Mouse (Mus musculus): ENCODE measurements around the gene Iffo2. TPM values are rescaled to one million over a fixed set of nuclear protein-coding genes. Genes with fewer than 3 reads are reported as not detected.

Gene Iffo2
- polyA plus RNA-seq, 1 experiment from 2014 or later: 4.4 TPM

- H3K36me3 ChIP-seq (ENCODE audit: control insufficient read depth, insufficient read depth, low read length): peaks cover 70% of the 10 kb centered on the region
- H3K4me1 ChIP-seq (ENCODE audit: control insufficient read depth in 2 of 2, insufficient read depth in 2 of 2, low read length in 2 of 2): peaks cover 3 to 9% of the 10 kb centered on the region in 2 experiments; a peak in 3 of 4 replicates
- no peak overlapping the region for H3K4me3 ChIP-seq (ENCODE audit: control insufficient read depth in 1 of 2, insufficient read depth in 1 of 2, low read depth in 1 of 2, low read length in 2 of 2)
- no peak for ATAC-seq (ENCODE audit: insufficient number of reproducible peaks, insufficient read depth, low FRiP score, low read depth)
- H3K4me2 ChIP-seq (ENCODE audit: low read length): peak overlapping the region; percentile 13; the same call in 1 of the 2 replicates
- 0 out of 2 replicates have a peak, but pooled peaks cover 5% of the 10 kb centered on the region for H3K9me3 ChIP-seq (ENCODE audit: control insufficient read depth, low read length)
- WGBS: 68% methylated on average over 6 of the region's 6 CpGs
- H3K27ac ChIP-seq (replicated peaks in 1 of 2; ENCODE audit: control insufficient read depth in 1 of 2, insufficient read depth in 1 of 2, low read depth in 2 of 2, low read length in 2 of 2): peak overlapping the region; percentile 14 to 69; a peak in 3 of 4 replicates
- H3K9ac ChIP-seq (ENCODE audit: low read length): no peak overlapping the region
- H3K27me3 ChIP-seq (ENCODE audit: control insufficient read depth, insufficient read depth, low read length): no peaks in the 10 kb centered on the region
Observed at GRCm38 (mm10) chr4:139610954-139611353, 80.6 kb downstream of the Iffo2 start.

GRCm38 (mm10) chr4:139611542-139611953, 81.2 kb downstream of the Iffo2 start:
- peaks cover 65% of the 10 kb centered on the region for H3K36me3 ChIP-seq (ENCODE audit: control insufficient read depth, insufficient read depth, low read length)
- WGBS: 3% methylated on average over 10 of the region's 10 CpGs
- no peaks in the 10 kb centered on the region for H3K27me3 ChIP-seq (ENCODE audit: control insufficient read depth, insufficient read depth, low read length)
- peak overlapping the region; percentile 55 for H3K4me2 ChIP-seq (ENCODE audit: low read length)
- ATAC-seq (ENCODE audit: insufficient number of reproducible peaks, insufficient read depth, low FRiP score, low read depth): peak; percentile 78
- peaks cover 4 to 11% of the 10 kb centered on the region in 2 experiments; a peak in 3 of 4 replicates for H3K4me1 ChIP-seq (ENCODE audit: control insufficient read depth in 2 of 2, insufficient read depth in 2 of 2, low read length in 2 of 2)
- peak overlapping the region in 1 of 2 experiments; percentile 69; a peak in 1 of 4 replicates for H3K27ac ChIP-seq (replicated peaks in 1 of 2; ENCODE audit: control insufficient read depth in 1 of 2, insufficient read depth in 1 of 2, low read depth in 2 of 2, low read length in 2 of 2)
- no peak overlapping the region for H3K4me3 ChIP-seq (ENCODE audit: control insufficient read depth in 1 of 2, insufficient read depth in 1 of 2, low read depth in 1 of 2, low read length in 2 of 2)
- 0 out of 2 replicates have a peak, but pooled peaks cover 5% of the 10 kb centered on the region for H3K9me3 ChIP-seq (ENCODE audit: control insufficient read depth, low read length)
- no peak overlapping the region for H3K9ac ChIP-seq (ENCODE audit: low read length)

- Histone ChIP-seq H3K36me3 (ENCODE audit: control insufficient read depth, insufficient read depth, low read length) (peaks cover 45% of the 10 kb centered on the region), H3K4me1 (ENCODE audit: control insufficient read depth in 2 of 2, insufficient read depth in 2 of 2, low read length in 2 of 2) (peaks cover 6 to 11% of the 10 kb centered on the region in 2 experiments; a peak in 3 of 4 replicates), H3K4me3 (ENCODE audit: control insufficient read depth in 1 of 2, insufficient read depth in 1 of 2, low read depth in 1 of 2, low read length in 2 of 2) (no peak overlapping the region), H3K4me2 (ENCODE audit: low read length) (no peak overlapping the region), H3K9me3 (ENCODE audit: control insufficient read depth, low read length) (0 out of 2 replicates have a peak, but pooled peaks cover 5% of the 10 kb centered on the region), H3K9ac (ENCODE audit: low read length) (no peak overlapping the region), H3K27ac (replicated peaks in 1 of 2; ENCODE audit: control insufficient read depth in 1 of 2, insufficient read depth in 1 of 2, low read depth in 2 of 2, low read length in 2 of 2) (no peak overlapping the region), H3K27me3 (ENCODE audit: control insufficient read depth, insufficient read depth, low read length) (no peaks in the 10 kb centered on the region)
- 89% methylated on average over 21 of the region's 21 CpGs for WGBS
- ATAC-seq (ENCODE audit: insufficient number of reproducible peaks, insufficient read depth, low FRiP score, low read depth): no peak
Observed at GRCm38 (mm10) chr4:139614524-139615260, 84.3 kb downstream of the Iffo2 start.

GRCm38 (mm10) chr4:139616276-139617000, 86.1 kb downstream of the Iffo2 start:
- peak; percentile 66; the same call in 1 of the 2 replicates for ATAC-seq (ENCODE audit: insufficient number of reproducible peaks, insufficient read depth, low FRiP score, low read depth)
- peaks cover 5 to 6% of the 10 kb centered on the region in 2 experiments; a peak in 1 of 4 replicates for H3K4me1 ChIP-seq (ENCODE audit: control insufficient read depth in 2 of 2, insufficient read depth in 2 of 2, low read length in 2 of 2)
- H3K36me3 ChIP-seq (ENCODE audit: control insufficient read depth, insufficient read depth, low read length): peaks cover 37% of the 10 kb centered on the region
- 0 out of 2 replicates have a peak, but pooled peaks cover 5% of the 10 kb centered on the region for H3K9me3 ChIP-seq (ENCODE audit: control insufficient read depth, low read length)
- H3K27ac ChIP-seq (replicated peaks in 1 of 2; ENCODE audit: control insufficient read depth in 1 of 2, insufficient read depth in 1 of 2, low read depth in 2 of 2, low read length in 2 of 2): peak overlapping the region; percentile 46 to 61
- H3K9ac ChIP-seq (ENCODE audit: low read length): peak overlapping the region; percentile 61
- H3K4me2 ChIP-seq (ENCODE audit: low read length): peak overlapping the region; percentile 56
- H3K27me3 ChIP-seq (ENCODE audit: control insufficient read depth, insufficient read depth, low read length): no peaks in the 10 kb centered on the region
- WGBS: 13% methylated on average over 24 of the region's 24 CpGs
- H3K4me3 ChIP-seq (ENCODE audit: control insufficient read depth in 1 of 2, insufficient read depth in 1 of 2, low read depth in 1 of 2, low read length in 2 of 2): peak overlapping the region; percentile 39 to 42

GRCm38 (mm10) chr4:139617001-139617364, 86.6 kb downstream of the Iffo2 start:
- Histone ChIP-seq H3K27ac (replicated peaks in 1 of 2; ENCODE audit: control insufficient read depth in 1 of 2, insufficient read depth in 1 of 2, low read depth in 2 of 2, low read length in 2 of 2) (peak overlapping the region; percentile 18 to 46; a peak in 1 of 4 replicates), H3K4me3 (ENCODE audit: control insufficient read depth in 1 of 2, insufficient read depth in 1 of 2, low read depth in 1 of 2, low read length in 2 of 2) (peak overlapping the region; percentile 27 to 39; a peak in 3 of 4 replicates), H3K9ac (ENCODE audit: low read length) (no peak overlapping the region), H3K9me3 (ENCODE audit: control insufficient read depth, low read length) (0 out of 2 replicates have a peak, but pooled peaks cover 5% of the 10 kb centered on the region), H3K36me3 (ENCODE audit: control insufficient read depth, insufficient read depth, low read length) (peaks cover 37% of the 10 kb centered on the region), H3K27me3 (ENCODE audit: control insufficient read depth, insufficient read depth, low read length) (no peaks in the 10 kb centered on the region), H3K4me1 (ENCODE audit: control insufficient read depth in 2 of 2, insufficient read depth in 2 of 2, low read length in 2 of 2) (peaks cover 6 to 8% of the 10 kb centered on the region in 2 experiments; a peak in 3 of 4 replicates), H3K4me2 (ENCODE audit: low read length) (peak overlapping the region; percentile 56)
- no peak for ATAC-seq (ENCODE audit: insufficient number of reproducible peaks, insufficient read depth, low FRiP score, low read depth)
- WGBS: 70% methylated on average over 3 of the region's 3 CpGs

- H3K9me3 ChIP-seq (ENCODE audit: control insufficient read depth, low read length): no peaks in the 10 kb centered on the region
- H3K27me3 ChIP-seq (ENCODE audit: control insufficient read depth, insufficient read depth, low read length): no peaks in the 10 kb centered on the region
- no peak overlapping the region for H3K4me2 ChIP-seq (ENCODE audit: low read length)
- H3K4me1 ChIP-seq (ENCODE audit: control insufficient read depth in 2 of 2, insufficient read depth in 2 of 2, low read length in 2 of 2): peaks cover 11 to 24% of the 10 kb centered on the region in 2 experiments
- H3K36me3 ChIP-seq (ENCODE audit: control insufficient read depth, insufficient read depth, low read length): peaks cover 17% of the 10 kb centered on the region
- H3K9ac ChIP-seq (ENCODE audit: low read length): no peak overlapping the region
- no peak overlapping the region for H3K4me3 ChIP-seq (ENCODE audit: control insufficient read depth in 1 of 2, insufficient read depth in 1 of 2, low read depth in 1 of 2, low read length in 2 of 2)
- no peak overlapping the region for H3K27ac ChIP-seq (replicated peaks in 1 of 2; ENCODE audit: control insufficient read depth in 1 of 2, insufficient read depth in 1 of 2, low read depth in 2 of 2, low read length in 2 of 2)
- WGBS: 74% methylated on average over 6 of the region's 6 CpGs
- ATAC-seq (ENCODE audit: insufficient number of reproducible peaks, insufficient read depth, low FRiP score, low read depth): no peak
Observed at GRCm38 (mm10) chr4:139619765-139620164, 89.4 kb downstream of the Iffo2 start.

Data from heart, embryonic 14.5 days (tissue).